Mouse (Mus musculus) liver, embryonic 14.5 days (tissue): ENCODE results near the gene Cpvl.

Source experiments
- CTCF ChIP-seq: IDR thresholded peaks from 2 replicates; pipeline ENCODE4 v1.5.1; 2016; ENCODE audit warnings: antibody characterized with exemption, low read depth, control low read depth
- EP300 ChIP-seq: IDR thresholded peaks from 2 replicates; pipeline ENCODE4 v1.6.1; 2016; ENCODE audit warnings: antibody characterized with exemption, low read depth

DNA sequence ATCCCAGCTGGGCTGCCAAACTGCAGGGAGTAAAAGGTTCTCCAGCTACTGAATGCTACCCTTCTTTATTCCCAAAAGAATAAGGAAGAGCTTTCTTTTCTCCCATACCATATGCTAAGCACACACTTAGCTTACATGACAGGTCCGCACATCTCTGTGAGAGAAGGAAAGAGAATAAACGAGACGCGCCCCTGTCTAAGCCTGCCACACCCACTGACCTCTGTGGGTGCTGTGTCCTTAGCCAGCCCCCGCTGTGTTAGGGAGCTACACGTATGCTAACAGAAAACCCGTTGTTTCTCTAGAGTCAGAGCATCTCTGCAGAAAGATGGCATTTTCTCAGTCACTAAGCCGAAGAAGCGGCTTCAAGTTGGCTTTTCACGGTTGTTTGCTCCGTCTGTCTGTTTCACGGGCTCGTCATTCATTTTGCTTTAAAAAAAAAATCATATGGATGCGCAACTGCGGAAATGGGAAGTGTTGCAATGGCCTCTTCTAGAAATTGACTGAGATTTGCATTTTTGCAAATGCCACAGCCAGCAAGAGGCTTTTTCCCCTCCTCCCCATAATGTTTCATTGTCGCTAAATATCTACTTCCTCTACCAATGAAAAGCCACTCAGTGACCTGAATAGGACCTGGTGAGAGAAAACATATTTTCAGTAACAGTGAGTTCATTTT is 30.1 kb upstream of the Cpvl start:
- TF ChIP-seq CTCF (no peak), EP300 (no peak)
